Mouse (Mus musculus): ENCODE measurements around the gene Epn1.
A peak's percentile ranks its signal among the peaks of the same experiment; 100 is the strongest.

DNA sequence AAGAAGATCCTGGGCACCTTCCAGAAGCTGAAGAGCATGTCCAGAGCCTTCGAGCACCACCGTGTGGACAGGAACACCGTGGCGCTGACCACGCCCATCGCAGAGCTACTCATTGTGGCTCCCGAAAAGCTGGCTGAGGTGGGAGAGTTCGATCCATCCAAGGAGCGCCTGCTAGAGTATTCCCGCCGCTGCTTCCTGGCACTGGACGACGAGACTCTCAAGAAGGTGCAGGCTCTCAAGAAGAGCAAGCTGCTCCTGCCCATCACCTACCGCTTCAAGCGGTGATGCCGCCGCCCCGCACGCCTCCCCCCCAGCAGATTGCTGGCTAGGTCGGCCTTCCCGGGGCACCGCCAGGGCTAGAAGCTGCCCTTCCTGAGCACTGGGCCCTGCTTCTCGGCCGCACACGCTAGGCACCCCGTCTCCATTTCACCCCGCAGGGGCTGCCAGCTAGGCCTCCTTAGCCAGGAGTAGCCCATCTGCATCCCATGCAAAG lies 19.8 kb upstream of the Epn1 start:
- TF ChIP-seq CTCF (IDR thresholded peaks at IDR 0.05; ENCODE audit: low read depth), result peak; percentile 87
- no peak for TF ChIP-seq EP300 (optimal IDR thresholded peaks at IDR 0.05)

Data from stomach, postnatal 0 days (tissue).